Mouse (Mus musculus) Patski (cell line): ENCODE measurements around the gene Cald1. TPM values are rescaled to one million over a fixed set of nuclear protein-coding genes. Genes with fewer than 3 reads are reported as not detected.

Source experiments
- ATAC-seq: fragments of 100-300 bp; one replicate; pipeline ENCODE4 v1.8.0; 2021
- CTCF ChIA-PET: fragments of 350-600 bp; sonication (Branson Sonifier 250); formaldehyde crosslinking; loops from one replicate; lab custom pipeline; 2022; ENCODE audit warnings: inconsistent platforms; lab: Charles Lee
- POLR2A ChIA-PET: fragments of 350-600 bp; sonication (Branson Sonifier 250); formaldehyde crosslinking; loops from one replicate; lab custom pipeline; 2022; ENCODE audit warnings: antibody characterized with exemption, inconsistent platforms; lab: Charles Lee
- DNase-seq: peaks from one replicate; pipeline ENCODE4 v3.0.0-alpha.2; 2011; ENCODE audit warnings: low read depth, low spot score
- H3K27me3 ChIP-seq: fragments of 371-371 bp; one replicate; pipeline ENCODE4 v1.5.1; 2021
- CTCF ChIP-seq: fragments of 100-300 bp; IDR thresholded peaks from one replicate; pipeline ENCODE4 v1.5.1; 2021
- in situ Hi-C: fragments of 300-500 bp; cut with MboI; formaldehyde crosslinking; loops from 3 replicates; pipeline ENCODE4 v1.11.1; 2018; ENCODE audit warnings: low pct_unique_long_range_greater_than_20kb, mixed read lengths
- polyA plus RNA-seq: library from polyadenylated mRNA; unstranded; gene quantifications from one replicate; pipeline ENCODE4 v1.2.3, GENCODE M21; 2021

Gene Cald1
- polyA plus RNA-seq, 1 experiment from 2014 or later = 800 TPM

DNA sequence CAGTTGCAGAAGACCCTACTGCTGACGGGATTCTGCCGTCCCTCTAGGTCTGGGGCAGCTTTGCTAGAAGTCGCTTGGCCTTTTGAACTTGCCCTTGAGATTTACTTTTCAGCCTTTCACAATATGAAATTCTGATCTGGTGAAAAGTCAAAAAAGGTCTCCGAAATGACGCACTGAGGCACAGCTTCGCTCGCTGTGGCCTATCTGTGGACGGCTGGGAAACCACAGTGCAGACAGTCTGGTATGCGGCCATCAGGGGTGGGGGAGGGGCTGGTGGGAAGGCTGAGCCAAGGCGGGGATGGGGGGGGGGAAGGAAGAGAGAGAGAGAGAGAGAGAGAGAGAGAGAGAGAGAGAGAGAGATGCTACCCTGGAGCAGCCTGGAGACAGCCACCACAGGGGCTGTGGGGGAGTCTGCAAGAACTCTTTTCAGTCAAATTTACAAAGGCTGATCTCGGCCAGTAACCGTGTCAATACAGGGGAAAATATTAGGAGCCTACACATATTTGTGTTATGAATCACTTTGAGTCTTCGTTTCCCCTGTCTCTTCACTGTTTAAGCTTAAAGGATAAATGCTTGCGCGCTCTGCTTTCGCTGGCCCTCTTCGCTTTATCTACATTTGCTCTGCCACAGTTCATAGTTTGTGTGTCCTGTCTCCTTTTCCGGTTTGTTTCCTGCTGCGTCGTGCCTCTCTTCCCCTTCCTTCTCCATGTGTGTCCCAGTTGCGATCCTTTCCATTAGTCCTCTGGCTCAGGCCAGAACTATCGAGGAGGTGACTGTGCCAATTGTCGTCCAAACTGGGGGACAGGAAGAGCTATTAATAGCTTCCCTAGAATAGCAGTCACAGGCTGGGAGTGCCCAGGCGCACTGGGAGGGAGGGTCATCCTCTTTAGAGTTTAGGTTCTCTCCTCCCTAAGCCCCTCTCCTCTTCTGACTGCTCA lies 11.9 kb downstream of the Cald1 start:
- in situ Hi-C loops = no loop called here
- TF ChIP-seq CTCF = no peak
- POLR2A ChIA-PET = interaction anchor here (0.7 to 2.3 kb wide), 4 partner anchors 12 to 122 kb away, joined by 3 to 6 read pairs (median 4); partner anchors contain the start of gene Cald1
- DNase-seq (no peak), ATAC-seq (peak; percentile 65)
- CTCF ChIA-PET = interaction anchor here (1.0 kb wide), 1 partner anchor 60 kb away, joined by 3 read pairs; no protein-coding TSS in a partner anchor
- no peaks in the 10 kb centered on the region for H3K27me3 ChIP-seq

DNA sequence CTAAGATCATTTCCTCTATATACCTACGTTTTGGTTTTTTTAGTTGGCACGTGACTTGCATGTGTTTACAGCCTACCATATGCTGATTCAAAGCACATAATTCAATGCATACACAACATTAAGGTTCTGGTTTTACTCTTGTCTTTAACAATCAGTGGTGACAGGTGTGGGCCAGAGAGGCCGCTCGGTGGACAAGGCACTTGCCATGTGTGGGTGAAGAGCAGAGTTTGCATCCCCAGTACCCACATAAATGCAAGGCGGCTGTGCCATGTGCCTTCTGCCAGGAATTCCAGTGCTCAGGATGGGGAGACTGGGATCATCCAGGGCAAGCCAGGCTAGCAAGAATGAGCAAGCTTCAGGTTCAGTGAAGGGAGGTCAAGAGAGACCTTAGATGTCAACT lies 14.8 kb downstream of the Cald1 start:
- in situ Hi-C loops = no loop called here
- no peaks in the 10 kb centered on the region for H3K27me3 ChIP-seq
- DNase-seq (no peak), ATAC-seq (no peak)
- no peak for TF ChIP-seq CTCF
- POLR2A ChIA-PET = interaction anchor here (0.9 kb wide), 1 partner anchor 10 kb away, joined by 3 read pairs; no protein-coding TSS in a partner anchor
- CTCF ChIA-PET = no interaction called here

DNA sequence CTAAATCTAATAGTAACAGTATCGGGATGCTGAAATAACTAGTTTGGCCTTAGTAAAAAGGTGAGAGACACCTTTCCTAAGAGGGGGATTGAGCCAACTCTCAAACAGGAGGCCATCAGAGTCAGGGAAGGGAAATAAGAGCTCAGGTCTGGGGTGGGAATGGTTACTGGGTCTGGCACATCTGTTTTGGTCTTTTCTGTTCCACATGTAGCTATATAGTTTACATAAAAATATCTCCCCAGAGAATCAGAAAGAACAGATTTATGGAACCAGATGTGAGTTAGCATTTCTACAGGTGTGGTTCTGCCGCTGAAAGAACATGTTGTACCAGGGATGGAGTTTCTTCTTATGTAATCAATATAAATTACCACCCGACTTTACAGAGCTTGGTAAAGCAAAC lies 17.1 kb downstream of the Cald1 start:
- CTCF ChIA-PET = interaction anchor here (1.0 kb wide), 1 partner anchor 16 kb away, joined by 3 read pairs; no protein-coding TSS in a partner anchor
- POLR2A ChIA-PET = no interaction called here
- TF ChIP-seq CTCF = no peak
- ATAC-seq (no peak), DNase-seq (no peak)
- in situ Hi-C loops = no loop called here
- no peaks in the 10 kb centered on the region for H3K27me3 ChIP-seq

DNA sequence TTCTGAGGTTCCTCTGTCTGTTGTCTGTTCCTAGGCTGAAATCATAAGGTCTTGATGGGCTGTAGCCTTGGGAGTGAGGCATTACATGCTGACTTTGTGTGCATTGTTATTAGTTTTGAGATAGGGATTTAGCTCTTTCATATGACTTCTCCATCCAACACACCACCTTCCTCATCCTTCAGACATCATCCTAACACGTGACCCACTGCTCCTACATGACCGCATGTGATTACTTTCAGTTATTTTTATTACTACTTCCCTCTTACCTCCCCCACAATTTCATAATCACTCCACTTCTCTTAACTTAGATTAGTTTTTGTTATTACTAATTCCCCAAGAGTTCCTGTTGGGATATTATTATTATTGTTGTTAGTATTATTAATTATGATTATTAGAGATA lies 21.2 kb downstream of the Cald1 start:
- DNase-seq (no peak), ATAC-seq (no peak)
- in situ Hi-C loops = no loop called here
- TF ChIP-seq CTCF = no peak
- ChIA-PET POLR2A (interaction anchor here (1.2 kb wide), 2 partner anchors 8 to 16 kb away, joined by 3 to 5 read pairs; no protein-coding TSS in a partner anchor), CTCF (interaction anchor here (0.7 to 1.3 kb wide), 3 partner anchors 9 to 91 kb away, joined by 3 to 4 read pairs (median 3); no protein-coding TSS in a partner anchor)
- H3K27me3 ChIP-seq = no peaks in the 10 kb centered on the region

DNA sequence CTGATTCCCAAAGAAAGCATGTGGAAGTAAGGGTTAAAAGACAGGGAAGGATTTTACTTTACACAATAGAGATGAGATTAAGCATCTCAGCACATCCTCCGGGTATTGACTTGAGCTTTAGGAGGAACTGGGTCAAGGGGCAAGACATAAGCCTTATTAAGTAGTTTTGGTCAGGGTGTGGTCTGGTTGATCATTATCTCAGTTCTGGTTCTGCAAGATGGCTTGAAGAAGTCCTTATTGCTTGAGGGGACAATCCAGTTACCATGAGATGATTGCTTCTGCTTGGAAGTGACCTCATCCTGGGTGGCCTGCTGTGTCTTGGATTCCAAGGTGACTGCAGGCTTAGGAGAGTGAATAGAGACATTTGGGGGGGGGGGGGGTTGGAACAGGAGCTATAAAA lies 21.9 kb downstream of the Cald1 start:
- ChIA-PET POLR2A (interaction anchor here (0.5 to 1.2 kb wide), 3 partner anchors 8 to 119 kb away, joined by 3 to 5 read pairs (median 3); no protein-coding TSS in a partner anchor), CTCF (interaction anchor here (1.3 kb wide), 1 partner anchor 16 kb away, joined by 3 read pairs; no protein-coding TSS in a partner anchor)
- DNase-seq = no peak
- ATAC-seq = peak; percentile 55
- no peak for TF ChIP-seq CTCF
- in situ Hi-C loops = no loop called here
- no peaks in the 10 kb centered on the region for H3K27me3 ChIP-seq

DNA sequence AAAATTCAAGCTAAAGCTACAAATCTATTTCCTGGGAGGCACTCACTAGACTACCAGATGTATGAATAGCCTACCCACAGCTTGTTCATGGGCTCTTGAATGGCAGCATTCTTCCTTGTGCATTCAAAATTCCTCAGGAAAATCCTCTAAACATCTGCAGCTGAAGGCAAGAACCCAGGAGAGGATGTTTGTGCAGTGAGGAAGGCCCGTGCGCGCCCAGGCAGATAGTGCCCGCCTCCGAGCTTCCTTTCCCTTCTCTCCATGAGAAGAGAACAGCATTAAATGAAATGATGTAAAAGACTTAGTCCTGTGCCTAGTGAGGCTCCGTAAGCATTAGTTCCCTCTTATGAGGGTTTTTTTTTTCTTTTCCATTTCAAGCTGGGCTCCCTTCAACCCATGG lies 24.6 kb downstream of the Cald1 start:
- ChIA-PET POLR2A (interaction anchor here (1.0 to 1.1 kb wide), 2 partner anchors 9 to 127 kb away, joined by 3 to 4 read pairs; no protein-coding TSS in a partner anchor), CTCF (interaction anchor here (0.7 kb wide), 1 partner anchor 17 kb away, joined by 3 read pairs; no protein-coding TSS in a partner anchor)
- H3K27me3 ChIP-seq = no peaks in the 10 kb centered on the region
- no peak for ATAC-seq
- in situ Hi-C loops = no loop called here
- no peak for DNase-seq
- no peak for TF ChIP-seq CTCF

DNA sequence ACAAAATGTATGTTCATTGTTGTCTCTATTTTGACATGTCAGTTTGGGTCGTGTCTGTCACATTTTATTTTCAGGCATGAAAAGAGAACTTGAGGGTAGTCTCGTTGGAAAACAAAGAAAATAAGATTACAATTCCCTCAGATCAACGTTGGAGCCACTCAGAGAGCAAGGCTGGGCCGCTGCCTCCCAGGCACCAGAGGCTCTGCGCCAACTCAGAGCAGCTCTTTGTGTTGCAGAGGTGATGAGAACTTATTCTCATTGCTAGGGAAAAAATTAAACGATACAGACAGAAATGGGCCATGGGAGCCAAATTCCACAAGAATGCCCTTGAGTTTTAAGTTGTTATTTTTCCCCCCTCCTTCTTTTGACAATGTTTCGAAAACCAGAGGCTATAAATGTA lies 25.0 kb downstream of the Cald1 start:
- in situ Hi-C loops = no loop called here
- ATAC-seq = no peak
- ChIA-PET POLR2A (interaction anchor here (1.0 to 1.1 kb wide), 2 partner anchors 9 to 126 kb away, joined by 3 to 4 read pairs; no protein-coding TSS in a partner anchor), CTCF (interaction anchor here (0.7 kb wide), 1 partner anchor 17 kb away, joined by 3 read pairs; no protein-coding TSS in a partner anchor)
- no peaks in the 10 kb centered on the region for H3K27me3 ChIP-seq
- TF ChIP-seq CTCF = no peak
- DNase-seq = no peak

DNA sequence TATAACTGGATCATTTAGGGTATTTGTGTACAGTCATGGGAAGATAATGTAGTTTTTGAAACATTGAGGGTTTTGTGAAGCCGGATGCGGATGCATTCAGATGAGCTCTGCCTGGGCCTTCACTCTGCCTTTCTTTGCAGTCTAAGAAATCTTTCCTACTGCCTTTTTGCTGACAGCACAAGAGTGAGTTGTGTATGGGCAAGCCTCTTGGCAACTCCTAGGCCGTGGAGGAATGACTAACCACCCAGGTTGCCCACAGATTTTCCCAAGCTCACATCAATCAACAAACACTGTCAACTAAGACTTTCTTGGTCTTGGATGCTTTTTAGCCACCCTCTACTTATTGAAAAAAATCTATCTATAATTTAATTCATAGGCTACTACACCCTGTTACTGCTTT lies 26.2 kb downstream of the Cald1 start:
- in situ Hi-C loops = no loop called here
- DNase-seq (no peak), ATAC-seq (peak; percentile 20)
- no peaks in the 10 kb centered on the region for H3K27me3 ChIP-seq
- CTCF ChIA-PET = no interaction called here
- no peak for TF ChIP-seq CTCF
- POLR2A ChIA-PET = interaction anchor here (0.6 kb wide), 1 partner anchor 19 kb away, joined by 3 read pairs; no protein-coding TSS in a partner anchor

DNA sequence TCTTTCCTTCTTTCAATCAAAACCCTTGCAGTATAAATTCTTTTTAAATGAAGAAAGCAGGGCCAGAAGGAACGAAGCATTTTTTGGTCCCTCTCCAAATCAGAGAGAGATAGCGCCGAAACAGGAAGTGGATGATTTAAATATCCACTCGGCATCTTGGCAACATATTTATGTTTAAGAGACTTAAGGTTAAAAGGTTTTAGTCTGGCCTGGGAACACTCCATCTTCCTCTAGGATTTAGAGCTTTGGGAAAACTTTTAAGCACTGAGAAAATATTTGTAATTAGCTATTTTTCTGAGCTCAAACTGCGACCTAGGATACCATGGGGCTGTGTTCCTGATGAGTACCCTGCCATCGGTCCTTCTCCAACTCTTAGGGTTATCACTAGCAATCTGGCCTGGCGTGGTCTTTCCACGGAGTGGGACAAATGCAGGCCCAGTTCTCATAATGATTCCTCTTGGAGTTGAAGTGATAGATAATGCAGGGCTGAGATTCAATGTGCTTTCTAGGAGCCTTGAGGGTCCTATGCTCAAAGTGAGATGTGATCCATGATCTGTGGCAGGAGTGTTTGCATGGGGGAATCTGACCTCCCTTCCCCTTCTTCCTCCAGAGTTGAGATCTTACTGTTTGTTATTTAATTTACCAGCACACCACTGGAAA lies 28.4 kb downstream of the Cald1 start:
- no peaks in the 10 kb centered on the region for H3K27me3 ChIP-seq
- ATAC-seq (no peak), DNase-seq (no peak)
- POLR2A ChIA-PET = no interaction called here
- CTCF ChIA-PET = interaction anchor here (1.0 to 1.6 kb wide), 4 partner anchors 19 to 129 kb away, joined by 3 to 6 read pairs (median 4); no protein-coding TSS in a partner anchor
- in situ Hi-C loops = no loop called here
- no peak for TF ChIP-seq CTCF

DNA sequence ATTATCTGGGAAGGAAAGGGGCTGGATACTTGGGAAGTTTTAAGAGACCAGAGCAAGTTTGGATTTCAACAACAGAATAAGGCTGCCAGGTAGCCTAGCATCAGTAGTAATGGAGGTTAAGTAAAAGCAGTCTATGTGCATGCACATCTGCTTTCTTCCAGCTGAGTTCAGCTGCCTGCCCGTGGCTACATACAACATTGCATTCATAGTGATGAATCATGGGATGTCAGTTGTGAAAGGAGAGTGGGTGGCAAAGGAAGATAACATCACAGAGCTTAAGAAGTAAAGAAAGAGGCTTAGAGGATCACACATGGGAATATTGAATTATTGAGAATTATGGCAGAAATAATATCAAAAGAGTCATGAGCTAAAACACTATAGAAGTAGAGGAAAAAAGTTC lies 29.8 kb downstream of the Cald1 start:
- no peaks in the 10 kb centered on the region for H3K27me3 ChIP-seq
- DNase-seq = no peak
- POLR2A ChIA-PET = interaction anchor here (1.7 kb wide), 1 partner anchor 8 kb away, joined by 5 read pairs; no protein-coding TSS in a partner anchor
- no peak for TF ChIP-seq CTCF
- in situ Hi-C loops = no loop called here
- CTCF ChIA-PET = interaction anchor here (1.0 to 1.5 kb wide), 3 partner anchors 9 to 130 kb away, joined by 3 to 4 read pairs (median 3); no protein-coding TSS in a partner anchor
- no peak for ATAC-seq
